Mouse (Mus musculus) urinary bladder, postnatal 25 days (tissue): ENCODE measurements at regions not wholly inside any gene's neighbourhood (a gene's known extent, or its start where the extent isn't known, plus 50 kb on each side); places are given as distances from the start of the nearest gene placed in this dataset.
A peak's percentile ranks its signal among the peaks of the same experiment; 100 is the strongest.

Experiments
- DNase-seq: peaks from one replicate; pipeline ENCODE4 v3.0.0; 2022; ENCODE audit warnings: low spot score

GRCm38 (mm10) chr2:80717979-80718378 lies 100.9 kb downstream of the Nup35 start:
- no peak for DNase-seq

GRCm38 (mm10) chr2:80724085-80724484 lies 107.0 kb downstream of the Nup35 start:
- no peak for DNase-seq

- no peak for DNase-seq
These were observed 114.3 kb downstream of the Nup35 start for GRCm38 (mm10) chr2:80731324-80731723.

- DNase-seq: no peak
These were observed 129.7 kb downstream of the Nup35 start for GRCm38 (mm10) chr2:80746737-80747136.

- peak; percentile 8 for DNase-seq
These were observed 145.1 kb downstream of the Nup35 start for GRCm38 (mm10) chr2:80762013-80762612.

GRCm38 (mm10) chr2:80771176-80771575 lies 154.1 kb downstream of the Nup35 start:
- DNase-seq: no peak

GRCm38 (mm10) chr2:80772455-80772854 lies 155.4 kb downstream of the Nup35 start:
- no peak for DNase-seq

GRCm38 (mm10) chr2:80786370-80786769 lies 169.3 kb downstream of the Nup35 start:
- DNase-seq: no peak

- no peak for DNase-seq
These were observed 176.5 kb downstream of the Nup35 start for GRCm38 (mm10) chr2:80793345-80794147.

- DNase-seq: no peak
These were observed 177.1 kb downstream of the Nup35 start for GRCm38 (mm10) chr2:80794148-80794507.

- no peak for DNase-seq
These were observed 202.2 kb downstream of the Nup35 start for GRCm38 (mm10) chr2:80819268-80819667.

- DNase-seq: no peak
These were observed 234.0 kb downstream of the Nup35 start for GRCm38 (mm10) chr2:80851056-80851455.

- no peak for DNase-seq
These were observed 238.2 kb downstream of the Nup35 start for GRCm38 (mm10) chr2:80855214-80855613.

GRCm38 (mm10) chr2:80870046-80870445 lies 253.0 kb downstream of the Nup35 start:
- no peak for DNase-seq

GRCm38 (mm10) chr2:80870458-80870857 lies 253.4 kb downstream of the Nup35 start:
- DNase-seq: no peak

GRCm38 (mm10) chr2:80871356-80871755 lies 254.3 kb downstream of the Nup35 start:
- no peak for DNase-seq

GRCm38 (mm10) chr2:80878437-80878836 lies 261.4 kb downstream of the Nup35 start:
- no peak for DNase-seq

GRCm38 (mm10) chr2:80884231-80884630 lies 267.2 kb downstream of the Nup35 start:
- no peak for DNase-seq

- DNase-seq: no peak
These were observed 285.0 kb downstream of the Nup35 start for GRCm38 (mm10) chr2:80902050-80902449.

- DNase-seq: no peak
These were observed 296.4 kb downstream of the Nup35 start for GRCm38 (mm10) chr2:80913478-80913877.

- DNase-seq: no peak
These were observed 328.5 kb downstream of the Nup35 start for GRCm38 (mm10) chr2:80945521-80945920.

- no peak for DNase-seq
These were observed 349.7 kb downstream of the Nup35 start for GRCm38 (mm10) chr2:80966766-80967165.

- no peak for DNase-seq
These were observed 350.2 kb downstream of the Nup35 start for GRCm38 (mm10) chr2:80967260-80967659.

GRCm38 (mm10) chr2:80969354-80969753 lies 352.3 kb downstream of the Nup35 start:
- no peak for DNase-seq
